Mouse (Mus musculus) heart, embryonic 16.5 days (tissue): ENCODE results near the gene 4930415O20Rik. TPM values are rescaled to one million over a fixed set of nuclear protein-coding genes. Genes with fewer than 3 reads are reported as not detected.
"Not testable (repeated sequence)": the region's sequence is repeated elsewhere in the genome, so short reads cannot be mapped to it uniquely, and the experiment has no call there.

ENCODE experiments used
- ATAC-seq: fragments of 200-750 bp; cut with Nextera tagmentation; replicated peaks from 2 replicates; pipeline ENCODE4 v1.8.0; 2017; ENCODE audit warnings: moderate number of reproducible peaks; ENCODE audit not compliant: insufficient read depth, low FRiP score; ENCODE audit errors: extremely low read depth
- H3K27ac ChIP-seq: fragments of 300-500 bp; sonication (generic); 2 replicates; pipeline ENCODE4 v1.5.1; 2014; ENCODE audit warnings: mild to moderate bottlenecking, low read length, control low read depth, moderate library complexity
- H3K27me3 ChIP-seq: fragments of 300-500 bp; sonication (generic); 2 replicates; pipeline ENCODE4 v1.6.1; 2014; ENCODE audit warnings: low read length, mixed read lengths; ENCODE audit not compliant: control insufficient read depth, insufficient read depth
- H3K36me3 ChIP-seq: fragments of 300-500 bp; sonication (generic); 2 replicates; pipeline ENCODE4 v1.6.1; 2014; ENCODE audit not compliant: control insufficient read depth, insufficient read depth
- H3K4me1 ChIP-seq: fragments of 300-500 bp; sonication (generic); 2 replicates; pipeline ENCODE4 v1.6.1; 2014; ENCODE audit warnings: low read length, mixed read lengths; ENCODE audit not compliant: control insufficient read depth, insufficient read depth
- H3K4me2 ChIP-seq: fragments of 300-500 bp; sonication (generic); 2 replicates; pipeline ENCODE4 v1.6.1; 2014; ENCODE audit warnings: low read depth, mild to moderate bottlenecking, control low read depth, low read length
- H3K4me3 ChIP-seq: fragments of 300-500 bp; sonication (generic); 2 replicates; pipeline ENCODE4 v1.5.1; 2014; ENCODE audit warnings: mild to moderate bottlenecking, control low read depth, low read length
- H3K9ac ChIP-seq: fragments of 300-500 bp; sonication (generic); 2 replicates; pipeline ENCODE4 v1.6.1; 2014; ENCODE audit warnings: low read length, control low read depth
- H3K9me3 ChIP-seq: fragments of 300-500 bp; sonication (generic); replicated peaks from 2 replicates; pipeline ENCODE4 v1.6.1; 2016; ENCODE audit warnings: low read length; ENCODE audit not compliant: control insufficient read depth
- WGBS: fragments of 180-500 bp; shearing (Covaris S2); extraction: QIAGEN DNeasy Blood & Tissue Kit; methylation state at CpG from one replicate; pipeline ENCODE4 v1.1.7; 2014; 5-methylcytosine and 5-hydroxymethylcytosine counted together
- polyA plus RNA-seq: library from polyadenylated mRNA; unstranded; fragments of >200 nt; fragmentation: Nextera tagmentation; extraction: Ambion mirVana; gene quantifications from 2 replicates; pipeline ENCODE4 v1.2.1, GENCODE M21; 2015

Gene 4930415O20Rik
- polyA plus RNA-seq, 1 experiment from 2014 or later, result 0.64 TPM

- 35% methylated on average over 5 of the region's 5 CpGs for WGBS
- no peak overlapping the region for H3K4me2 ChIP-seq
- H3K27ac ChIP-seq, result no peak overlapping the region
- H3K9ac ChIP-seq, result no peak overlapping the region
- H3K4me3 ChIP-seq, result no peak overlapping the region
- H3K4me1 ChIP-seq, result peaks cover 10% of the 10 kb centered on the region
- ATAC-seq, result peak; percentile 81
- H3K36me3 ChIP-seq, result no peaks in the 10 kb centered on the region
- H3K27me3 ChIP-seq, result no peaks in the 10 kb centered on the region
- H3K9me3 ChIP-seq, result no peaks in the 10 kb centered on the region
Observed at GRCm38 (mm10) chr15:98579795-98580464, 9.1 kb downstream of the 4930415O20Rik start.

GRCm38 (mm10) chr15:98582410-98582809 is 11.6 kb downstream of the 4930415O20Rik start:
- WGBS, result 45% methylated on average over 8 of the region's 8 CpGs
- no peak overlapping the region for H3K9ac ChIP-seq

GRCm38 (mm10) chr15:98582996-98583395 is 12.2 kb downstream of the 4930415O20Rik start:
- H3K4me1 ChIP-seq, result peaks cover 21% of the 10 kb centered on the region
- 75% methylated on average over 8 of the region's 8 CpGs for WGBS
- H3K9ac ChIP-seq, result no peak overlapping the region
- no peak for ATAC-seq
- H3K4me3 ChIP-seq, result no peak overlapping the region
- H3K36me3 ChIP-seq, result no peaks in the 10 kb centered on the region
- no peaks in the 10 kb centered on the region for H3K27me3 ChIP-seq
- H3K4me2 ChIP-seq, result no peak overlapping the region
- H3K27ac ChIP-seq, result no peak overlapping the region
- no peaks in the 10 kb centered on the region for H3K9me3 ChIP-seq

More at GRCm38 (mm10) chr15:98582410-98582809, 11.6 kb downstream of the 4930415O20Rik start:
- H3K4me3 ChIP-seq, result no peak overlapping the region
- no peak for ATAC-seq
- H3K4me2 ChIP-seq, result no peak overlapping the region
- no peaks in the 10 kb centered on the region for H3K27me3 ChIP-seq
- no peaks in the 10 kb centered on the region for H3K36me3 ChIP-seq
- no peaks in the 10 kb centered on the region for H3K9me3 ChIP-seq
- peaks cover 21% of the 10 kb centered on the region for H3K4me1 ChIP-seq
- H3K27ac ChIP-seq, result no peak overlapping the region

DNA sequence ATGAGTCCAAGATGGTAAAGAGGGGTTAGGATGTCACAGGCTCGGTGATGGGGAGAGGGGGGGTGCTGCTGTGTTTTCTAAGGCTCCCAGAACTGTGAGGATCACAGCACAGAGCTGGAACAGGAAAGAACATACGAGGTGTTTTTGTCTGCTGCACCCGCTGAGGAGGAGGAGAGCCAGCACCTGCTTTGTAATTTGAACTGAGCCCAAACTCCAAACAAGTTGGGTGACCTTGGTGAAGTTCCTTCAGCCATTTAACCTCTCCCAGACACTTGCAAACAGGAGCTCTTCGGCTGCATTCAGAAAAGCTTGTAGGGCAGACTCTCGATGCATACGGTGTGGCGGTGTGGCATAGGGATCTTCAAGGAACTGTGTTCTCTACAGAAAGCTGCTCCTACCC is 14.6 kb downstream of the 4930415O20Rik start:
- Histone ChIP-seq H3K9me3 (no peaks in the 10 kb centered on the region), H3K4me3 (no peak overlapping the region), H3K36me3 (peaks cover 9% of the 10 kb centered on the region), H3K4me2 (no peak overlapping the region), H3K27me3 (no peaks in the 10 kb centered on the region), H3K27ac (peak overlapping the region; percentile 67), H3K4me1 (peaks cover 21% of the 10 kb centered on the region), H3K9ac (peak overlapping the region; percentile 46; the same call in 1 of the 2 replicates)
- WGBS, result 31% methylated on average over 7 of the region's 7 CpGs
- ATAC-seq, result no peak

DNA sequence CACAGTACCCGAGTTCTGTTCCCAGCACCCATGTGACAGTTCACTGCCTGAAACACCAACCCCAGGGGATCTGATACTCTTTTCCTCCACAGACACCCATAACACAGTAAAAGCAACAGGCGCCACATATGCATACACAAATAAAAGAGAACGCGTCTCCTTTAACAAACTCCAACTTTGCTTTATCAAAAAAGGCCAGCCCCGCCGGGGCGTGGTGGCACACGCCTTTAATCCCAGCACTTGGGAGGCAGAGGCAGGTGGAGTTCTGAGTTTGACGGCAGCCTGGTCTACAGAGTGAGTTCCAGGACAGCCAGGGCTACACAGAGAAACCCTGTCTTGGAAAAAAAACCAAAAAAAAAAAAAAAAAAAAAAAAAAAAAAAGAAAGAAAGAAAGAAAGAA is 15.3 kb downstream of the 4930415O20Rik start:
- H3K9ac ChIP-seq, ATAC-seq, H3K4me2 ChIP-seq, H3K27ac ChIP-seq, H3K27me3 ChIP-seq, H3K4me3 ChIP-seq, H3K9me3 ChIP-seq: not testable (repeated sequence)
- peaks cover 16% of the 10 kb centered on the region for H3K36me3 ChIP-seq
- peaks cover 21% of the 10 kb centered on the region for H3K4me1 ChIP-seq
- WGBS, result 75% methylated on average over 9 of the region's 9 CpGs

DNA sequence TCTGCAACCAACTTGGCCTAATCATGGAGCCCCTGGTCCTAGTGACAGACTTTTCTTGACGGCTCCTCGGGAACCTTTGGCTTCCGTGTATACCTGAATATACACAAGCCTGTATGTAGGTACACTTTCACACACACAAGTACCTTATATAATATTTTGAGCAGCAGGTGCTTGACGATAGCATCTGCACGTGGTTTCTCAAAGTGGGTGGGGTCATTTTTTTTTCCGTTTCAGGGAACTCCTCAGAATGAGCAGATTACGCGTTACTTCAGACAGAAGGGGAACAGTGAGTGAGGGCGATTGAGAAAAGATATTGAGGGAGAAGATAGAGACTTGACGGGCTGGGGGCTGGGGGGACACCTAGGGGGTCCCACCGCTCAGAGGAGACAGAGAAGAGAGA is 16.9 kb downstream of the 4930415O20Rik start:
- no peak overlapping the region for H3K4me2 ChIP-seq
- H3K4me3 ChIP-seq, result no peak overlapping the region
- 77% methylated on average over 11 of the region's 11 CpGs for WGBS
- no peak overlapping the region for H3K9ac ChIP-seq
- no peaks in the 10 kb centered on the region for H3K9me3 ChIP-seq
- H3K4me1 ChIP-seq, result peaks cover 15% of the 10 kb centered on the region
- peaks cover 29% of the 10 kb centered on the region for H3K36me3 ChIP-seq
- H3K27ac ChIP-seq, result no peak overlapping the region
- no peaks in the 10 kb centered on the region for H3K27me3 ChIP-seq
- ATAC-seq, result no peak

- Histone ChIP-seq H3K27ac (peak overlapping the region; percentile 68), H3K4me3 (no peak overlapping the region), H3K9me3 (no peaks in the 10 kb centered on the region), H3K4me2 (no peak overlapping the region; the same call in 1 of the 2 replicates), H3K36me3 (peaks cover 50% of the 10 kb centered on the region), H3K27me3 (no peaks in the 10 kb centered on the region), H3K4me1 (peaks cover 12% of the 10 kb centered on the region), H3K9ac (no peak overlapping the region)
- ATAC-seq, result no peak
- 56% methylated on average over 7 of the region's 7 CpGs for WGBS
Observed at GRCm38 (mm10) chr15:98589640-98590336, 19.0 kb downstream of the 4930415O20Rik start.

DNA sequence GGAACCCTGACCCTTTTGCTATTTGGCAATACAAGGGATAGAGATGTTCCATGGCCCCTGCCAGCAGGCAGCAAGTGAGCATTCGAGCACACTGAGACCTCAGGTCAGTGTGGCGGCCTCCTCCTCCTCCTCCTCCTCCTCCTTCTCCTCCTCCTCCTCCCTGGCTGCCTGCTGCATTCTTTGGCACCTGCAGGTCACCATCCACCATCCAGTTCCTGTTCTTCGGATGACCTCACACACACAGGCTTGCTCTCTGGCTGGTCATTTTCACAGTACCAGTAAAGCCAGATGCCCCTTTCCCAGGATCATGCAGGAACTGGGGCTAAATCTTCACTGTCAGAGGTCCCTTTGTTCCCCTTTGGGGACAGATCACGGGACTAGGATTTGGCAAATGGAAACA is 20.6 kb downstream of the 4930415O20Rik start:
- Histone ChIP-seq H3K4me1 (no peaks in the 10 kb centered on the region), H3K9me3 (no peaks in the 10 kb centered on the region), H3K27me3 (no peaks in the 10 kb centered on the region), H3K9ac (no peak overlapping the region), H3K36me3 (peaks cover 66% of the 10 kb centered on the region), H3K4me2 (no peak overlapping the region), H3K4me3 (no peak overlapping the region), H3K27ac (no peak overlapping the region)
- WGBS, result 71% methylated on average over 4 of the region's 4 CpGs
- no peak for ATAC-seq

- no peak for ATAC-seq
- H3K4me3 ChIP-seq, result no peak overlapping the region
- no peaks in the 10 kb centered on the region for H3K27me3 ChIP-seq
Observed at GRCm38 (mm10) chr15:98594193-98594592, 23.4 kb downstream of the 4930415O20Rik start.

More at GRCm38 (mm10) chr15:98594193-98594592, 23.4 kb downstream of the 4930415O20Rik start:
- Histone ChIP-seq H3K4me2 (no peak overlapping the region), H3K9me3 (no peaks in the 10 kb centered on the region), H3K4me1 (no peaks in the 10 kb centered on the region), H3K9ac (no peak overlapping the region), H3K36me3 (peaks cover 88% of the 10 kb centered on the region), H3K27ac (no peak overlapping the region)
- WGBS, result 73% methylated on average over 19 of the region's 19 CpGs
